Mouse (Mus musculus) heart, adult 2 months (tissue): ENCODE data around the gene Gm20388. TPM values are rescaled to one million over a fixed set of nuclear protein-coding genes. Genes with fewer than 3 reads are reported as not detected.

Experiments used
- DNase-seq, 2 experiments: peaks; one replicate each; pipeline ENCODE4 v3.0.0; 2021
- H3K27ac ChIP-seq: fragments of 200-600 bp; 2 replicates; pipeline ENCODE4 v1.8.1; 2022
- H3K27me3 ChIP-seq: fragments of 200-500 bp; 2 replicates; pipeline ENCODE4 v1.6.1; 2012; ENCODE audit warnings: mild to moderate bottlenecking, low read length, inconsistent platforms, mixed read lengths; ENCODE audit not compliant: control insufficient read depth, insufficient read depth
- H3K36me3 ChIP-seq: fragments of 200-500 bp; 2 replicates; pipeline ENCODE4 v1.6.1; 2012; ENCODE audit warnings: low read length, inconsistent platforms; ENCODE audit not compliant: control insufficient read depth, insufficient read depth
- H3K4me1 ChIP-seq: fragments of 200-500 bp; 2 replicates; pipeline ENCODE4 v1.6.1; 2011; ENCODE audit warnings: low read length; ENCODE audit not compliant: control insufficient read depth, insufficient read depth
- H3K4me3 ChIP-seq: fragments of 200-600 bp; 2 replicates; pipeline ENCODE4 v1.8.1; 2022
- H3K79me2 ChIP-seq: fragments of 200-500 bp; replicated peaks from 2 replicates; pipeline ENCODE4 v1.6.1; 2012; ENCODE audit warnings: mild to moderate bottlenecking, inconsistent platforms, low read length, moderate library complexity, mixed read lengths; ENCODE audit not compliant: control insufficient read depth, insufficient read depth
- H3K9ac ChIP-seq: fragments of 200-500 bp; 2 replicates; pipeline ENCODE4 v1.6.1; 2012; ENCODE audit warnings: low read depth, mild to moderate bottlenecking, control low read depth, inconsistent platforms, low read length, mixed read lengths
- CTCF ChIP-seq: fragments of 200-600 bp; IDR thresholded peaks from 2 replicates; pipeline ENCODE4 v1.8.1; 2022; ENCODE audit warnings: antibody characterized with exemption, mild to moderate bottlenecking, moderate library complexity
- EP300 ChIP-seq: fragments of 200-500 bp; IDR thresholded peaks from 2 replicates; pipeline ENCODE4 v1.6.1; 2011; ENCODE audit warnings: low read depth, low read length, control low read depth; ENCODE audit not compliant: insufficient read depth
- POLR2A ChIP-seq: fragments of 200-500 bp; IDR thresholded peaks from 2 replicates; pipeline ENCODE4 v1.6.1; 2011; ENCODE audit warnings: mild to moderate bottlenecking, low read depth, low read length, control low read depth; ENCODE audit not compliant: insufficient read depth
- WGBS: fragments of 180-500 bp; shearing (Covaris S2); methylation state at CpG from one replicate; pipeline ENCODE4 v1.1.7; 2018; 5-methylcytosine and 5-hydroxymethylcytosine counted together
- intact Hi-C: fragments of 180-260 bp; cut with DNase I; formaldehyde crosslinking; loops from one replicate; pipeline ENCODE4 v1.15.1; 2025
- polyA plus RNA-seq: library from polyadenylated mRNA; depleted of rRNA; stranded (reverse); fragments of >200 nt; gene quantifications from 2 replicates; pipeline ENCODE4 v1.2.3, GENCODE M21; 2012
- total RNA-seq, 2 experiments: library from RNA; stranded (reverse); gene quantifications; 2 replicates each; pipeline ENCODE4 v1.2.3; 2021

Gm20388 gene
- total and polyA plus RNA-seq, 3 experiments, result 1.8 to 32.3 TPM; not detected in 1

GRCm38 (mm10) chr8:120164026-120164425 lies 253.4 kb downstream of the Gm20388 start:
- 74% methylated on average over 5 of the region's 5 CpGs for WGBS
- Histone ChIP-seq H3K4me1 (peaks cover 4% of the 10 kb centered on the region; the same call in 1 of the 2 replicates), H3K27me3 (no peaks in the 10 kb centered on the region), H3K4me3 (no peak overlapping the region), H3K79me2 (no peaks in the 10 kb centered on the region), H3K9ac (no peak overlapping the region), H3K36me3 (no peaks in the 10 kb centered on the region), H3K27ac (no peak overlapping the region)
- DNase-seq, result no peak
- intact Hi-C loops, result loop anchor here (5.0 to 10.0 kb wide), 2 partner anchors 87 to 219 kb away; no protein-coding TSS in a partner anchor
- no peak for TF ChIP-seq EP300
- no peak for TF ChIP-seq CTCF
- no peak for TF ChIP-seq POLR2A

- WGBS, result 77% methylated on average over 8 of the region's 8 CpGs
- Histone ChIP-seq H3K36me3 (no peaks in the 10 kb centered on the region), H3K79me2 (no peaks in the 10 kb centered on the region), H3K27ac (no peak overlapping the region), H3K4me3 (no peak overlapping the region), H3K4me1 (peaks cover 2% of the 10 kb centered on the region; the same call in 1 of the 2 replicates), H3K27me3 (no peaks in the 10 kb centered on the region), H3K9ac (no peak overlapping the region)
- TF ChIP-seq EP300, result no peak
- intact Hi-C loops, result loop anchor here (10.0 kb wide), 1 partner anchor 222 kb away; no protein-coding TSS in a partner anchor
- DNase-seq, result no peak
Measured at GRCm38 (mm10) chr8:120167136-120167535, 256.5 kb downstream of the Gm20388 start.

- DNase-seq, result no peak
- no peak overlapping the region for H3K4me3 ChIP-seq
- no peak overlapping the region for H3K9ac ChIP-seq
- no peaks in the 10 kb centered on the region for H3K79me2 ChIP-seq
- H3K27me3 ChIP-seq, result no peaks in the 10 kb centered on the region
- no peaks in the 10 kb centered on the region for H3K36me3 ChIP-seq
- no peak for TF ChIP-seq POLR2A
- no peak for TF ChIP-seq CTCF
- TF ChIP-seq EP300, result no peak
- intact Hi-C loops, result loop anchor here (10.0 kb wide), 1 partner anchor 223 kb away; no protein-coding TSS in a partner anchor
- H3K4me1 ChIP-seq, result peaks cover 2% of the 10 kb centered on the region; the same call in 1 of the 2 replicates
- no peak overlapping the region for H3K27ac ChIP-seq
- WGBS, result 31% methylated on average over 5 of the region's 5 CpGs
Measured at GRCm38 (mm10) chr8:120167821-120168220, 257.2 kb downstream of the Gm20388 start.

GRCm38 (mm10) chr8:120169119-120169518 lies 258.5 kb downstream of the Gm20388 start:
- TF ChIP-seq CTCF, result no peak
- no peak for TF ChIP-seq EP300
- TF ChIP-seq POLR2A, result no peak
- no peaks in the 10 kb centered on the region for H3K36me3 ChIP-seq
- no peak overlapping the region for H3K27ac ChIP-seq
- DNase-seq, result no peak
- H3K9ac ChIP-seq, result no peak overlapping the region
- no peak overlapping the region for H3K4me3 ChIP-seq
- H3K27me3 ChIP-seq, result no peaks in the 10 kb centered on the region
- intact Hi-C loops, result loop anchor here (10.0 kb wide), 1 partner anchor 224 kb away; no protein-coding TSS in a partner anchor
- no peaks in the 10 kb centered on the region; the same call in 1 of the 2 replicates for H3K4me1 ChIP-seq
- H3K79me2 ChIP-seq, result no peaks in the 10 kb centered on the region
- WGBS, result 45% methylated on average over 8 of the region's 8 CpGs

- TF ChIP-seq CTCF (no peak), POLR2A (no peak), EP300 (no peak)
- no peaks in the 10 kb centered on the region for H3K79me2 ChIP-seq
- H3K4me3 ChIP-seq, result no peak overlapping the region
- H3K27ac ChIP-seq, result no peak overlapping the region
- H3K4me1 ChIP-seq, result no peaks in the 10 kb centered on the region
- WGBS, result 50% methylated on average over 1 of the region's 1 CpGs
- H3K36me3 ChIP-seq, result no peaks in the 10 kb centered on the region
- no peak overlapping the region for H3K9ac ChIP-seq
- H3K27me3 ChIP-seq, result no peaks in the 10 kb centered on the region
- intact Hi-C loops, result no loop called here
- no peak for DNase-seq
Measured at GRCm38 (mm10) chr8:120173195-120173594, 262.6 kb downstream of the Gm20388 start.

- Histone ChIP-seq H3K9ac (no peak overlapping the region), H3K4me3 (no peak overlapping the region), H3K36me3 (no peaks in the 10 kb centered on the region), H3K27me3 (no peaks in the 10 kb centered on the region), H3K4me1 (peaks cover 2% of the 10 kb centered on the region), H3K79me2 (no peaks in the 10 kb centered on the region), H3K27ac (no peak overlapping the region)
- DNase-seq, result no peak
- intact Hi-C loops, result loop anchor here (5.0 kb wide), 1 partner anchor 423 kb away; no protein-coding TSS in a partner anchor
- 47% methylated on average over 18 of the region's 18 CpGs for WGBS
- TF ChIP-seq EP300 (no peak), CTCF (no peak), POLR2A (no peak)
Measured at GRCm38 (mm10) chr8:120174606-120175005, 264.0 kb downstream of the Gm20388 start.
